9 mouse cellular contexts compared by ENCODE assay signal in genomic region chr2:64098618-64099320, GRCm38 (mm10). TPM values are rescaled to one million over a fixed set of nuclear protein-coding genes. Genes with fewer than 3 reads are reported as not detected.
A peak's percentile ranks its signal among the peaks of the same experiment; 100 is the strongest.
DNase-seq lines count a peak whose midpoint lies in the region; ATAC-seq and TF ChIP-seq lines count a peak whose summit lies in the region.
"Had no signal": no experiment of that assay in that cellular context is flagged by ENCODE, and none has a peak within 500 bp of the region (broad histone marks: within the 10 kb centered on the region; RNA-seq: fewer than 3 reads in every experiment).

No protein-coding gene starts in this region.

- DNase-seq in kidney, adult 2 months: no peak
- no peak for DNase-seq in kidney, postnatal 14 days
- DNase-seq in adrenal gland, postnatal 36 days: peak; percentile 36 to 62
- DNase-seq in gastrocnemius, postnatal 10 days: peak; percentile 47
- peak; percentile 36 for DNase-seq in kidney, adult 9 months
- peak; percentile 28 for DNase-seq in lung, postnatal 14 days
- no peak for DNase-seq in thymus, postnatal 10 days (ENCODE audit: low spot score in 2 of 2)

- 11% methylated on average over 21 of the region's 21 CpGs for WGBS in kidney, adult 2 months
- 6% methylated on average over 21 of the region's 21 CpGs for WGBS in stomach, embryonic 16.5 days

- H3K36me3 ChIP-seq in kidney, adult 2 months (ENCODE audit: control insufficient read depth, insufficient read depth, low read length): no peaks in the 10 kb centered on the region
- no peaks in the 10 kb centered on the region for H3K36me3 ChIP-seq in stomach, embryonic 16.5 days (ENCODE audit: control insufficient read depth, insufficient read depth, low read length)

- H3K9ac ChIP-seq in stomach, embryonic 16.5 days (ENCODE audit: low read length): peak overlapping the region; percentile 87

- peak overlapping the region; percentile 98 for H3K4me3 ChIP-seq in kidney, adult 2 months (ENCODE audit: insufficient read depth, low read depth, low read length)
- H3K4me3 ChIP-seq in stomach, embryonic 16.5 days (replicated peaks; ENCODE audit: low read length): peak overlapping the region; percentile 51

- ATAC-seq in stomach, embryonic 16.5 days (ENCODE audit: insufficient read depth, low FRiP score): peak; percentile 82

- TF ChIP-seq POLR2A in kidney, adult 2 months (IDR thresholded peaks at IDR 0.05; ENCODE audit: low read depth, low read length): no peak

- peak overlapping the region; percentile 90 for H3K27ac ChIP-seq in kidney, adult 2 months (ENCODE audit: insufficient read depth, low read depth, low read length)
- H3K27ac ChIP-seq in stomach, embryonic 16.5 days (ENCODE audit: low read length): peak overlapping the region; percentile 89

- H3K4me2 ChIP-seq in stomach, embryonic 16.5 days (ENCODE audit: low read depth, low read length): peak overlapping the region; percentile 86

- H3K9me3 ChIP-seq in stomach, embryonic 16.5 days (replicated peaks; ENCODE audit: control insufficient read depth, low read length): no peaks in the 10 kb centered on the region

- no peaks in the 10 kb centered on the region for H3K27me3 ChIP-seq in kidney, adult 2 months (replicated peaks; ENCODE audit: control insufficient read depth, insufficient read depth, low read length)
- no peaks in the 10 kb centered on the region for H3K27me3 ChIP-seq in stomach, embryonic 16.5 days (ENCODE audit: control insufficient read depth, insufficient read depth, low read length)

- TF ChIP-seq CTCF in kidney, adult 2 months (conservative IDR thresholded peaks at IDR 0.05; ENCODE audit: insufficient read depth, insufficient read length, low read depth, low read length): 0 out of 2 replicates have a peak, but pooled peaks have one; percentile 4

- H3K4me1 ChIP-seq in kidney, adult 2 months (ENCODE audit: control insufficient read depth, insufficient read depth, low read length): no peaks in the 10 kb centered on the region
- H3K4me1 ChIP-seq in stomach, embryonic 16.5 days (ENCODE audit: control insufficient read depth, insufficient read depth, low read length): no peaks in the 10 kb centered on the region

RNA-seq across cellular contexts. Expression of gene Fign, which starts 0.9 kb away (rescaled TPM):
- polyA plus RNA-seq in kidney, adult 2 months (2012; rRNA removed): 3.6 and 3.7 TPM in 2 replicates
- 1 to 10 TPM; 4.7 to 6.2 TPM for total RNA-seq in adrenal gland, postnatal 36 days (2021)
- total RNA-seq in gastrocnemius, postnatal 10 days (2021): 1 to 10 TPM; 3.7 to 4.6 TPM
- 3.0 and 3.7 TPM in 2 replicates for polyA plus RNA-seq in stomach, embryonic 16.5 days (2015; fragmentation: Nextera tagmentation; extraction: Ambion mirVana)
- polyA plus RNA-seq: Patski had no signal

Comparison
In these comparisons a context has a peak if more than half of its experiments do, and no peak if none do; other contexts are left out.
1. DNase-seq: peak in adrenal gland, postnatal 36 days (2 of 2), gastrocnemius, postnatal 10 days (single experiment), kidney, adult 9 months (single experiment) and lung, postnatal 14 days (single experiment); none in kidney, adult 2 months (single experiment), kidney, postnatal 14 days (single experiment) and thymus, postnatal 10 days (0 of 2).